Mouse (Mus musculus) CH12.LX (cell line): Measurements from ENCODE around the gene Olfr457.

Experiments
- CTCF ChIP-seq, 2 experiments: IDR thresholded peaks in 1 of 2; conservative IDR thresholded peaks in 1 of 2; 2 replicates each; pipeline ENCODE4 v1.5.1; 2011 to 2012; ENCODE audit warnings: low read depth in 2 of 2, low read length in 2 of 2, improper control_type of control experiment in 1 of 2, inconsistent platforms in 1 of 2, mild to moderate bottlenecking in 1 of 2, moderate library complexity in 1 of 2
- ELF1 ChIP-seq: IDR thresholded peaks from 2 replicates; pipeline ENCODE4 v1.6.1; 2014; ENCODE audit warnings: low read depth, mild to moderate bottlenecking, inconsistent platforms, low read length, improper control_type of control experiment
- EP300 ChIP-seq: IDR thresholded peaks from 2 replicates; pipeline ENCODE4 v1.6.1; 2011; ENCODE audit warnings: low read length, improper control_type of control experiment
- JUND ChIP-seq: conservative IDR thresholded peaks from 2 replicates; pipeline ENCODE4 v1.6.1; 2011; ENCODE audit warnings: low read depth, low read length, improper control_type of control experiment
- KAT2A ChIP-seq: IDR thresholded peaks from 2 replicates; pipeline ENCODE4 v1.6.1; 2012; ENCODE audit warnings: low read length, improper control_type of control experiment, inconsistent platforms; ENCODE audit not compliant: insufficient replicate concordance
- POLR2A ChIP-seq: IDR thresholded peaks from 2 replicates; pipeline ENCODE4 v1.6.1; 2011; ENCODE audit warnings: low read depth, mild to moderate bottlenecking, improper control_type of control experiment, low read length
- RCOR1 ChIP-seq: conservative IDR thresholded peaks from 2 replicates; pipeline ENCODE4 v1.6.1; 2012; ENCODE audit warnings: low read depth, mild to moderate bottlenecking, inconsistent platforms, low read length, improper control_type of control experiment
- SMC3 ChIP-seq: IDR thresholded peaks from 2 replicates; pipeline ENCODE4 v1.6.1; 2011; ENCODE audit warnings: low read depth, low read length, improper control_type of control experiment
- TCF12 ChIP-seq: IDR thresholded peaks from 2 replicates; pipeline ENCODE4 v1.6.1; 2014; ENCODE audit warnings: low read depth, mild to moderate bottlenecking, inconsistent platforms, low read length, improper control_type of control experiment
- UBTF ChIP-seq: IDR thresholded peaks from 2 replicates; pipeline ENCODE4 v1.6.1; 2012; ENCODE audit warnings: low read depth, mild to moderate bottlenecking, inconsistent platforms, low read length, improper control_type of control experiment, moderate library complexity

- no peak for TF ChIP-seq JUND
- TF ChIP-seq RCOR1: no peak
- TF ChIP-seq SMC3: no peak
- no peak for TF ChIP-seq EP300
- TF ChIP-seq ELF1: no peak
- TF ChIP-seq POLR2A: no peak
- TF ChIP-seq CTCF (conservative IDR thresholded peaks at IDR 0.05 in 1 of 2, IDR thresholded peaks at IDR 0.05 in 1 of 2; ENCODE audit: low read depth in 2 of 2, low read length in 2 of 2): no peak
- TF ChIP-seq KAT2A: no peak
- TF ChIP-seq TCF12: no peak
- no peak for TF ChIP-seq UBTF
Observed at GRCm38 (mm10) chr6:42465096-42465495, 11.0 kb downstream of the Olfr457 start, which contains the start of gene Olfr458.
